Mouse (Mus musculus): ENCODE measurements at regions not wholly inside any gene's neighbourhood (a gene's known extent, or its start where the extent isn't known, plus 50 kb on each side); places are given as distances from the start of the nearest gene placed in this dataset.

GRCm38 (mm10) chr7:72478936-72479335, 172.5 kb upstream of the Mctp2 start:
- TF ChIP-seq CTCF (IDR thresholded peaks at IDR 0.05; ENCODE audit: control insufficient read depth, insufficient read depth, insufficient read length), result no peak
- no peak for TF ChIP-seq MAX (IDR thresholded peaks at IDR 0.05)
- no peak for TF ChIP-seq CEBPB (IDR thresholded peaks at IDR 0.05; ENCODE audit: low read depth)
- TF ChIP-seq USF1 (IDR thresholded peaks at IDR 0.05; ENCODE audit: low read depth), result no peak
